Mouse (Mus musculus) small intestine, adult 2 months (tissue): ENCODE measurements around the gene Pkp3. TPM values are rescaled to one million over a fixed set of nuclear protein-coding genes. Genes with fewer than 3 reads are reported as not detected.

Source experiments
- H3K27ac ChIP-seq: fragments of 200-500 bp; 2 replicates; pipeline ENCODE4 v1.5.1; 2012; ENCODE audit warnings: low read depth, low read length, control low read depth, inconsistent platforms; ENCODE audit not compliant: insufficient read depth
- H3K27me3 ChIP-seq: fragments of 200-500 bp; 2 replicates; pipeline ENCODE4 v1.6.1; 2012; ENCODE audit warnings: mild to moderate bottlenecking, moderate library complexity, low read length, inconsistent platforms; ENCODE audit not compliant: control insufficient read depth, insufficient read depth
- H3K36me3 ChIP-seq: fragments of 200-500 bp; 2 replicates; pipeline ENCODE4 v1.6.1; 2012; ENCODE audit warnings: mild to moderate bottlenecking, low read length, control low read depth, inconsistent platforms; ENCODE audit not compliant: control insufficient read depth, insufficient read depth
- H3K4me1 ChIP-seq: fragments of 200-500 bp; 2 replicates; pipeline ENCODE4 v1.6.1; 2012; ENCODE audit warnings: low read length, inconsistent platforms, mixed read lengths; ENCODE audit not compliant: control insufficient read depth, insufficient read depth, insufficient read length
- H3K4me3 ChIP-seq: fragments of 200-500 bp; 2 replicates; pipeline ENCODE4 v1.5.1; 2012; ENCODE audit warnings: low read depth, mild to moderate bottlenecking, control low read depth, inconsistent platforms, low read length, moderate library complexity
- CTCF ChIP-seq: fragments of 200-500 bp; IDR thresholded peaks from 2 replicates; pipeline ENCODE4 v1.5.1; 2012; ENCODE audit warnings: low read depth, mild to moderate bottlenecking, control low read depth, inconsistent platforms, low read length, moderate library complexity, mixed read lengths; ENCODE audit not compliant: insufficient replicate concordance, insufficient read length; ENCODE audit errors: extremely low read depth
- POLR2A ChIP-seq: fragments of 200-500 bp; IDR thresholded peaks from 2 replicates; pipeline ENCODE4 v1.6.1; 2012; ENCODE audit warnings: low read depth, mild to moderate bottlenecking, control low read depth, inconsistent platforms, low read length, moderate library complexity
- WGBS: fragments of 180-500 bp; shearing (Covaris S2); methylation state at CpG from one replicate; pipeline ENCODE4 v1.1.7; 2018; 5-methylcytosine and 5-hydroxymethylcytosine counted together
- polyA plus RNA-seq: library from polyadenylated mRNA; depleted of rRNA; stranded (reverse); fragments of >200 nt; gene quantifications from 2 replicates; pipeline ENCODE4 v1.2.3, GENCODE M21; 2012

The Pkp3 gene
- polyA plus RNA-seq, 1 experiment: 236 TPM

- Histone ChIP-seq H3K4me1 (peaks cover 31% of the 10 kb centered on the region), H3K27me3 (no peaks in the 10 kb centered on the region), H3K4me3 (peak overlapping the region; percentile 35), H3K36me3 (no peaks in the 10 kb centered on the region; the same call in 1 of the 2 replicates), H3K27ac (peak overlapping the region; percentile 87)
- TF ChIP-seq CTCF (no peak), POLR2A (no peak)
- WGBS: 28% methylated on average over 7 of the region's 7 CpGs
These were observed 13.4 kb upstream of the Pkp3 start for GRCm38 (mm10) chr7:141064576-141064975.

DNA sequence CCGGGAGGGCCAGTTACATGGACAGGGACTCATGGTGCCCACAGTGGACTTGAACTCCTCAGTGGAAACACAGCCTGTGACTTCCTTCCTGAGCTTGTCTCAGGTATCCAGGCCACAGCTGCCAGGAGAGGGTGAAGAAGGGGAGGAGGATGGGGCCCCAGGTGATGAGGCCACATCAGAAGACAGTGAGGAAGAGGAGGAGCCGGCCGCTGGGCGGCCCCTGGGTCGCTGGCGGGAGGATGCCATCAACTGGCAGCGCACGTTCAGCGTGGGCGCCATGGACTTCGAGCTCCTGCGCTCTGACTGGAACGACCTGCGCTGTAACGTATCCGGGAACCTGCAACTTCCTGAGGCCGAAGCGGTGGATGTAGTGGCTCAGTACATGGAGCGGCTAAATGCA is 9.7 kb upstream of the Pkp3 start:
- H3K4me3 ChIP-seq: no peak overlapping the region
- no peaks in the 10 kb centered on the region; the same call in 1 of the 2 replicates for H3K36me3 ChIP-seq
- H3K4me1 ChIP-seq: peaks cover 22% of the 10 kb centered on the region
- H3K27me3 ChIP-seq: 0 out of 2 replicates have a peak, but pooled peaks cover 2% of the 10 kb centered on the region
- TF ChIP-seq CTCF (no peak), POLR2A (no peak)
- 86% methylated on average over 19 of the region's 19 CpGs for WGBS
- no peak overlapping the region for H3K27ac ChIP-seq

GRCm38 (mm10) chr7:141070058-141070862 is 7.8 kb upstream of the Pkp3 start:
- peaks cover 6% of the 10 kb centered on the region for H3K4me1 ChIP-seq
- 3% methylated on average over 51 of the region's 51 CpGs for WGBS
- TF ChIP-seq CTCF (peak; percentile 80; the same call in 1 of the 2 replicates), POLR2A (no peak)
- H3K36me3 ChIP-seq: no peaks in the 10 kb centered on the region; the same call in 1 of the 2 replicates
- H3K27me3 ChIP-seq: 0 out of 2 replicates have a peak, but pooled peaks cover 2% of the 10 kb centered on the region
- H3K27ac ChIP-seq: no peak overlapping the region
- peak overlapping the region; percentile 66 for H3K4me3 ChIP-seq

DNA sequence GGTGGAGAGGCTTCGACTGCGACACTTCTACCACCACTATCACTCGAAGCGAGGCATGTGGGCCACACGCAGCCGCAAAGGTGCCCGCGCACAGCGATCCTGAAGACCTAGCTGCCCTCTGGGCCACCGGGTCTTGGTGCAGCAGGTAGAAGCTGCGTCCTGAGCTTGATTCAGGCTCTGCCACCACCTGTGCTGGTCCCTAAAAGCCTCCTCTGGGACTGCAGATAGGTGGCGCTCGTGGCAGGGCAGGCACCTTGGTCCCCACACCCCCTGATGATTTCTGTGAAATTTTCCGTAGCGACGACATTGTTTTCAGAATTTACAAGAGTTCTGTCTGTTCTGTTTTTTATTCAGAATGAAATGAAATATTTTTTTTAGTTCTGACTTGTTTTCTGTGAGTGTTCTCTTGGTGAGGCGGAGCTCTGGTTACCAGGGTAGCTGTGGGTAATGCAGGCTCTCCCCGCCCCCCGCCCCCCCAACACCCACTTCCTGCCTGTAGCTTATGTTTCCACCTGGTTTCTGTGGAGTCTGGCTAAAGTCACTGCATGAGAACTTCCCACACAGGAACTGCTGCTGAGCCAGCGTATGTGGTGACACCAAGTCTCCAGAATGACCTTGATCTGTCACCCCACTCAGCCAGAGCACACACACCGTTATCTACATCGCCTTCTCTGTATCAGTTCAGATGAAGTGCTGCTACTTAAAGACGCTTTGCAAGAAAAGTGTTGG is 5.8 kb upstream of the Pkp3 start:
- H3K36me3 ChIP-seq: no peaks in the 10 kb centered on the region; the same call in 1 of the 2 replicates
- H3K4me1 ChIP-seq: peaks cover 5% of the 10 kb centered on the region
- peak overlapping the region; percentile 50 for H3K27ac ChIP-seq
- no peak for TF ChIP-seq POLR2A
- TF ChIP-seq CTCF: peak; percentile 74; the same call in 1 of the 2 replicates
- WGBS: 43% methylated on average over 23 of the region's 23 CpGs
- H3K4me3 ChIP-seq: peak overlapping the region; percentile 40
- H3K27me3 ChIP-seq: 0 out of 2 replicates have a peak, but pooled peaks cover 2% of the 10 kb centered on the region

- Histone ChIP-seq H3K4me3 (no peak overlapping the region), H3K27me3 (0 out of 2 replicates have a peak, but pooled peaks cover 2% of the 10 kb centered on the region), H3K36me3 (no peaks in the 10 kb centered on the region), H3K4me1 (peaks cover 5% of the 10 kb centered on the region; the same call in 1 of the 2 replicates), H3K27ac (no peak overlapping the region)
- TF ChIP-seq CTCF (no peak), POLR2A (no peak)
- WGBS: 79% methylated on average over 4 of the region's 4 CpGs
These were observed 4.2 kb upstream of the Pkp3 start for GRCm38 (mm10) chr7:141073782-141074181.

DNA sequence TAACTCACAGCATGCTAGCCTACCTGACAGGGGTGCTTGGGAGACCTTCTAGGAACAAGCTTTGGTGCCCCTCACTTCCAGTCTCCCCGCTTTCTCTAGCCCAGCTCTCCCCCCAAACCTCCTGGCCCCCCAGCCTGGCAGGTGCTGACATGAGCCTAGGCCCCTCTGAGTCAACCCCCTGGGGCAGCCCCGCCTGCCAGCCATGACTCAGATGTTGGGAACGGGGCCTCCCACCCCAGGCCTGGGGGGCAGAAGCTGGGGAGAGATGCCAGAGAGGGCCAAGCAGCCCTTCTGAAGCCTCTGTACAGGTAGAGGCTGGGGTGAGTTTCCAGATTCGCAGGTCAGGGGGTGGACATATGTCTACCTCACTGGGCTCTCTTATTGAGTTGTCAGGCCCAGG is 858 bp downstream of the Pkp3 start:
- no peaks in the 10 kb centered on the region for H3K27me3 ChIP-seq
- H3K4me1 ChIP-seq: peaks cover 9% of the 10 kb centered on the region; the same call in 1 of the 2 replicates
- WGBS: 79% methylated on average over 4 of the region's 4 CpGs
- no peak for TF ChIP-seq POLR2A
- no peak for TF ChIP-seq CTCF
- no peak overlapping the region for H3K4me3 ChIP-seq
- H3K27ac ChIP-seq: no peak overlapping the region
- peaks cover 24% of the 10 kb centered on the region for H3K36me3 ChIP-seq
